Mouse (Mus musculus) ES-Bruce4 (cell line): ENCODE data around the gene Palmd.

Experiments
- CTCF ChIP-seq: IDR thresholded peaks from one replicate; pipeline ENCODE4 v1.8.1; 2011; ENCODE audit warnings: low read depth, low read length
- POLR2A ChIP-seq: IDR thresholded peaks from one replicate; pipeline ENCODE4 v1.8.1; 2011; ENCODE audit warnings: low read length; ENCODE audit not compliant: insufficient read depth

DNA sequence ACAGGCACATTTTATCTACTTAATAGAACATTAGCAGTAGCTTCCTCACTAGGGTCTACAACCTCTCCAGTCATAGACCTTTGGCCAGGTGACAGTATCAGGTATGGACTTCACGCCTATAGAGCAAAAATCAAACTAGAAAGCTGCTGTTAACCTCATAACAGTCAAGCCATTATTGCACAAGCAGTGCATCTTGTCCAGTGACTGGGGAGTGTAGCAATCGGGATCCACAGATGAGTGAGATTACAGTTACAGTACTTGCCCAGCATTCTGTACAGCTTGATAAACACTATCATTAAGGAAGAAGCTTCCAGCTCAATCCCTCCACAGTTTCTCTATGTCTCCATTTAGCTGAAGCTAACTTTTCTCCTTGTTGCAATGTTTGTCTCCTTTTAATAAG lies 22.4 kb upstream of the Palmd start:
- TF ChIP-seq CTCF (no peak), POLR2A (no peak)
